Mouse (Mus musculus) cerebellum, adult 2 months (tissue): Measurements from ENCODE around the gene Tubgcp3. TPM values are rescaled to one million over a fixed set of nuclear protein-coding genes. Genes with fewer than 3 reads are reported as not detected.
"Not testable (repeated sequence)": the region's sequence is repeated elsewhere in the genome, so short reads cannot be mapped to it uniquely, and the experiment has no call there.

Source experiments
- DNase-seq, 2 experiments: peaks; one replicate each; pipeline ENCODE4 v3.0.0; 2021
- H3K27ac ChIP-seq: fragments of 200-500 bp; 2 replicates; pipeline ENCODE4 v1.5.1; 2012; ENCODE audit warnings: low read length, control low read depth, inconsistent platforms; ENCODE audit not compliant: insufficient read depth
- H3K27me3 ChIP-seq: fragments of 200-500 bp; 2 replicates; pipeline ENCODE4 v1.6.1; 2012; ENCODE audit warnings: inconsistent platforms, mild to moderate bottlenecking, low read length, moderate library complexity; ENCODE audit not compliant: control insufficient read depth, insufficient read depth
- H3K4me1 ChIP-seq: fragments of 200-500 bp; 2 replicates; pipeline ENCODE4 v1.6.1; 2011; ENCODE audit warnings: low read length; ENCODE audit not compliant: control insufficient read depth, insufficient read depth
- H3K4me3 ChIP-seq: fragments of 200-500 bp; replicated peaks from 2 replicates; pipeline ENCODE3; 2011; ENCODE audit warnings: mild to moderate bottlenecking, low read depth, low read length, control low read depth; ENCODE audit not compliant: insufficient read depth
- CTCF ChIP-seq: fragments of 200-500 bp; IDR thresholded peaks from 2 replicates; pipeline ENCODE4 v1.5.1; 2011; ENCODE audit warnings: low read depth, mild to moderate bottlenecking, control low read depth, low read length, moderate library complexity, borderline replicate concordance; ENCODE audit not compliant: insufficient read depth
- POLR2A ChIP-seq: fragments of 200-500 bp; IDR thresholded peaks from 2 replicates; pipeline ENCODE4 v1.6.1; 2011; ENCODE audit warnings: low read length, control low read depth, borderline replicate concordance; ENCODE audit not compliant: insufficient read depth
- WGBS: fragments of 180-500 bp; shearing (Covaris S2); methylation state at CpG from one replicate; pipeline ENCODE4 v1.1.7; 2018; 5-methylcytosine and 5-hydroxymethylcytosine counted together
- polyA plus RNA-seq: library from polyadenylated mRNA; depleted of rRNA; stranded (reverse); fragments of >200 nt; gene quantifications from 2 replicates; pipeline ENCODE4 v1.2.3, GENCODE M21; 2012

Gene Tubgcp3
- polyA plus RNA-seq, 1 experiment: 56.0 TPM

GRCm38 (mm10) chr8:12688851-12689250 lies 16.8 kb upstream of the Tubgcp3 start:
- Histone ChIP-seq H3K27ac (no peak overlapping the region), H3K4me1 (no peaks in the 10 kb centered on the region), H3K27me3 (no peaks in the 10 kb centered on the region), H3K4me3 (no peak overlapping the region)
- no peak for DNase-seq
- TF ChIP-seq POLR2A: no peak
- TF ChIP-seq CTCF: no peak
- 47% methylated on average over 7 of the region's 7 CpGs for WGBS

- under 1% methylated on average over 7 of the region's 7 CpGs for WGBS
- peak; percentile 75 to 86 for DNase-seq
- no peak for TF ChIP-seq POLR2A
- TF ChIP-seq CTCF: peak; percentile 89
- Histone ChIP-seq H3K27ac (no peak overlapping the region), H3K4me1 (peaks cover 4% of the 10 kb centered on the region; the same call in 1 of the 2 replicates), H3K27me3 (no peaks in the 10 kb centered on the region), H3K4me3 (no peak overlapping the region)
Measured at GRCm38 (mm10) chr8:12677529-12677928, 5.5 kb upstream of the Tubgcp3 start.

- peaks cover 4% of the 10 kb centered on the region; the same call in 1 of the 2 replicates for H3K4me1 ChIP-seq
- no peak for DNase-seq
- H3K27ac ChIP-seq: peak overlapping the region; percentile 63; the same call in 1 of the 2 replicates
- H3K27me3 ChIP-seq: no peaks in the 10 kb centered on the region
- H3K4me3 ChIP-seq: peak overlapping the region; percentile 66
- under 1% methylated on average over 38 of the region's 38 CpGs for WGBS
- TF ChIP-seq CTCF: no peak
- TF ChIP-seq POLR2A: no peak
Measured at GRCm38 (mm10) chr8:12671473-12672055, 484 bp downstream of the Tubgcp3 start.

GRCm38 (mm10) chr8:12670965-12671364 lies 1.1 kb downstream of the Tubgcp3 start:
- Histone ChIP-seq H3K4me3 (peak overlapping the region; percentile 66), H3K27ac (no peak overlapping the region), H3K27me3 (no peaks in the 10 kb centered on the region), H3K4me1 (peaks cover 4% of the 10 kb centered on the region; the same call in 1 of the 2 replicates)
- no peak for DNase-seq
- WGBS: 20% methylated on average over 6 of the region's 6 CpGs
- TF ChIP-seq POLR2A (no peak), CTCF (no peak)

- no peaks in the 10 kb centered on the region for H3K27me3 ChIP-seq
- H3K4me1 ChIP-seq: peaks cover 4% of the 10 kb centered on the region; the same call in 1 of the 2 replicates
- TF ChIP-seq CTCF: no peak
- H3K4me3 ChIP-seq: no peak overlapping the region
- DNase-seq: no peak
- H3K27ac ChIP-seq: no peak overlapping the region
- 64% methylated on average over 6 of the region's 6 CpGs for WGBS
Measured at GRCm38 (mm10) chr8:12668832-12669231, 3.2 kb downstream of the Tubgcp3 start.

- not testable (repeated sequence) for H3K27me3 ChIP-seq, H3K4me1 ChIP-seq, H3K27ac ChIP-seq, H3K4me3 ChIP-seq
- WGBS: 41% methylated on average over 3 of the region's 3 CpGs
- peak in 1 of 2 experiments; percentile 17 for DNase-seq
Measured at GRCm38 (mm10) chr8:12666530-12666929, 5.5 kb downstream of the Tubgcp3 start.

- Histone ChIP-seq H3K27ac (no peak overlapping the region), H3K27me3 (no peaks in the 10 kb centered on the region), H3K4me1 (no peaks in the 10 kb centered on the region), H3K4me3 (no peak overlapping the region)
- WGBS: 55% methylated on average over 5 of the region's 5 CpGs
- DNase-seq: no peak
- TF ChIP-seq POLR2A (no peak), CTCF (no peak)
Measured at GRCm38 (mm10) chr8:12663105-12663456, 9.0 kb downstream of the Tubgcp3 start.

GRCm38 (mm10) chr8:12662375-12663104 lies 9.5 kb downstream of the Tubgcp3 start:
- Histone ChIP-seq H3K27ac (no peak overlapping the region), H3K4me1 (no peaks in the 10 kb centered on the region), H3K27me3 (no peaks in the 10 kb centered on the region), H3K4me3 (no peak overlapping the region)
- WGBS: 71% methylated on average over 4 of the region's 4 CpGs
- no peak for DNase-seq
- no peak for TF ChIP-seq POLR2A
- TF ChIP-seq CTCF: no peak
